Mouse (Mus musculus) thymus, adult 2 months (tissue): Measurements from ENCODE around the gene Fkbp14.

Source experiments
- CTCF ChIP-seq: fragments of 200-500 bp; IDR thresholded peaks from 2 replicates; pipeline ENCODE4 v1.5.1; 2012; ENCODE audit warnings: mild to moderate bottlenecking, control low read depth, low read length, moderate library complexity, borderline replicate concordance; ENCODE audit not compliant: control insufficient read depth, poor library complexity, insufficient read depth; ENCODE audit errors: extremely low read depth
- POLR2A ChIP-seq: fragments of 200-500 bp; IDR thresholded peaks from 2 replicates; pipeline ENCODE4 v1.6.1; 2012; ENCODE audit warnings: mild to moderate bottlenecking, low read length, control low read depth, moderate library complexity; ENCODE audit not compliant: control insufficient read depth, poor library complexity, insufficient read depth; ENCODE audit errors: extremely low read depth

DNA sequence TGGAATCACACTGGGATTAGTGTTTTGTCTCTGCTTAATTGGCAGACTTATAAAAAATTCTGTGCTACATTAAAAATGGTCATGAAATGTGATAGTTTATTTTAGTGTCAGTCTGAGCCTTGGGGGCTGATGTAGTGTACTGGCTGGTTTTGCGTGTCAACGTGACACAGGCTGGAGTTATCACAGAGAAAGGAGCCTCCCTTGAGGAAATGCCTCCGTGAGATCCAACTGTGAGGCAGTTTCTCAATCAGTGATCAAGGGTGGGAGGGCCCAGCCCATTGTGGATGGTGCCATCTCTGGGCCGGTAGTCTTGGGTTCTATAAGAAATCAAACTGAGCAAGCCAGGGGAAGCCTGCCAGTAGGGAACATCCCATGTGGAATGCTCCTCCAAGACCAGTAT lies 9.1 kb upstream of the Fkbp14 start:
- TF ChIP-seq POLR2A (no peak), CTCF (no peak)
